Mouse (Mus musculus) ovary, postnatal 36 days (tissue): Measurements from ENCODE around the gene Scd2.
"Not testable (repeated sequence)": the region's sequence is repeated elsewhere in the genome, so short reads cannot be mapped to it uniquely, and the experiment has no call there.

ENCODE experiments used
- DNase-seq: peaks from one replicate; pipeline ENCODE4 v3.0.0; 2022; ENCODE audit warnings: low spot score, mixed read lengths

Gene Scd2

GRCm38 (mm10) chr19:44292941-44293768, at the start of gene Scd2:
TSS of gene Scd2 (plus strand) at chr19:44293674.
- DNase-seq = no peak

GRCm38 (mm10) chr19:44245761-44246171, 47.7 kb upstream of the Scd2 start:
- no peak for DNase-seq

GRCm38 (mm10) chr19:44246341-44246911, 47.0 kb upstream of the Scd2 start:
- DNase-seq = no peak

- peak; percentile 31 for DNase-seq
Observed at GRCm38 (mm10) chr19:44247281-44248080, 46.0 kb upstream of the Scd2 start.

- peak; percentile 94 for DNase-seq
Observed at GRCm38 (mm10) chr19:44248081-44248853, 45.2 kb upstream of the Scd2 start.

GRCm38 (mm10) chr19:44248854-44249351, 44.6 kb upstream of the Scd2 start:
- no peak for DNase-seq

GRCm38 (mm10) chr19:44251138-44251537, 42.3 kb upstream of the Scd2 start:
- DNase-seq = not testable (repeated sequence)

- DNase-seq = no peak
Observed at GRCm38 (mm10) chr19:44251936-44252558, 41.4 kb upstream of the Scd2 start.

GRCm38 (mm10) chr19:44254106-44254505, 39.4 kb upstream of the Scd2 start:
- DNase-seq = not testable (repeated sequence)

GRCm38 (mm10) chr19:44257377-44257966, 36.0 kb upstream of the Scd2 start:
- DNase-seq = no peak

GRCm38 (mm10) chr19:44259484-44259883, 34.0 kb upstream of the Scd2 start:
- DNase-seq = no peak

- no peak for DNase-seq
Observed at GRCm38 (mm10) chr19:44260487-44260886, 33.0 kb upstream of the Scd2 start.

GRCm38 (mm10) chr19:44261774-44262173, 31.7 kb upstream of the Scd2 start:
- no peak for DNase-seq

GRCm38 (mm10) chr19:44263581-44263980, 29.9 kb upstream of the Scd2 start:
- no peak for DNase-seq

GRCm38 (mm10) chr19:44264226-44264625, 29.2 kb upstream of the Scd2 start:
- DNase-seq = no peak

GRCm38 (mm10) chr19:44265300-44265699, 28.2 kb upstream of the Scd2 start:
- peak; percentile 37 for DNase-seq

- no peak for DNase-seq
Observed at GRCm38 (mm10) chr19:44265911-44266337, 27.6 kb upstream of the Scd2 start.

- DNase-seq = no peak
Observed at GRCm38 (mm10) chr19:44266458-44266823, 27.0 kb upstream of the Scd2 start.

- DNase-seq = peak; percentile 92
Observed at GRCm38 (mm10) chr19:44266824-44267498, 26.5 kb upstream of the Scd2 start.

- no peak for DNase-seq
Observed at GRCm38 (mm10) chr19:44267499-44268002, 25.9 kb upstream of the Scd2 start.
